Mouse (Mus musculus): ENCODE measurements around the gene D5Ertd579e. TPM values are rescaled to one million over a fixed set of nuclear protein-coding genes. Genes with fewer than 3 reads are reported as not detected.
A peak's percentile ranks its signal among the peaks of the same experiment; 100 is the strongest.

D5Ertd579e gene
- total RNA-seq, 2 experiments from 2014 or later = 86.4 to 98.1 TPM

GRCm38 (mm10) chr5:36717889-36718288, 22.1 kb upstream of the D5Ertd579e start:
- DNase-seq = peak; percentile 74
- no peak for TF ChIP-seq CTCF (IDR thresholded peaks at IDR 0.05)
- Histone ChIP-seq H3K4me3 (no peak overlapping the region), H3K27ac (peak overlapping the region; percentile 93)
- intact Hi-C loops (cut with DNase I) = no loop called here

GRCm38 (mm10) chr5:36716816-36717215, 21.0 kb upstream of the D5Ertd579e start:
- no peak for TF ChIP-seq CTCF (IDR thresholded peaks at IDR 0.05)
- intact Hi-C loops (cut with DNase I) = no loop called here
- no peak overlapping the region for H3K4me3 ChIP-seq
- peak overlapping the region; percentile 93 for H3K27ac ChIP-seq
- peak; percentile 16 for DNase-seq

GRCm38 (mm10) chr5:36714832-36715231, 19.0 kb upstream of the D5Ertd579e start:
- intact Hi-C loops (cut with DNase I) = loop anchor here (2.0 kb wide), 1 partner anchor 22 kb away; no protein-coding TSS in a partner anchor
- Histone ChIP-seq H3K27ac (peak overlapping the region; percentile 93), H3K4me3 (no peak overlapping the region)
- DNase-seq = no peak
- TF ChIP-seq CTCF (IDR thresholded peaks at IDR 0.05) = no peak

- TF ChIP-seq CTCF (IDR thresholded peaks at IDR 0.05) = no peak
- intact Hi-C loops (cut with DNase I) = loop anchor here (2.0 kb wide), 2 partner anchors 17 to 23 kb away; partner anchors contain the start of gene D5Ertd579e
- peak overlapping the region; percentile 93 for H3K27ac ChIP-seq
Measured at GRCm38 (mm10) chr5:36713693-36714092, 17.9 kb upstream of the D5Ertd579e start.

GRCm38 (mm10) chr5:36712553-36713534, 17.0 kb upstream of the D5Ertd579e start:
- no peak for TF ChIP-seq CTCF (IDR thresholded peaks at IDR 0.05)
- peak overlapping the region; percentile 67 for H3K4me3 ChIP-seq
- intact Hi-C loops (cut with DNase I) = loop anchor here (2.0 kb wide), 1 partner anchor 16 kb away; the partner anchor contains the start of gene D5Ertd579e

More at GRCm38 (mm10) chr5:36713693-36714092, 17.9 kb upstream of the D5Ertd579e start:
- DNase-seq = no peak
- H3K4me3 ChIP-seq = no peak overlapping the region

GRCm38 (mm10) chr5:36711863-36712262, 16.0 kb upstream of the D5Ertd579e start:
- no peak for DNase-seq
- TF ChIP-seq CTCF (IDR thresholded peaks at IDR 0.05) = no peak
- Histone ChIP-seq H3K27ac (peak overlapping the region; percentile 93), H3K4me3 (no peak overlapping the region; the same call in 1 of the 2 replicates)
- intact Hi-C loops (cut with DNase I) = loop anchor here (2.0 kb wide), 1 partner anchor 15 kb away; the partner anchor contains the start of gene D5Ertd579e

More at GRCm38 (mm10) chr5:36712553-36713534, 17.0 kb upstream of the D5Ertd579e start:
- H3K27ac ChIP-seq = peak overlapping the region; percentile 93
- DNase-seq = peak; percentile 96

- TF ChIP-seq CTCF (IDR thresholded peaks at IDR 0.05) = no peak
- intact Hi-C loops (cut with DNase I) = no loop called here
- no peak overlapping the region for H3K4me3 ChIP-seq
- H3K27ac ChIP-seq = no peak overlapping the region
- DNase-seq = no peak
Measured at GRCm38 (mm10) chr5:36705792-36706191, 10.0 kb upstream of the D5Ertd579e start.

GRCm38 (mm10) chr5:36705390-36705789, 9.6 kb upstream of the D5Ertd579e start:
- intact Hi-C loops (cut with DNase I) = no loop called here
- no peak for TF ChIP-seq CTCF (IDR thresholded peaks at IDR 0.05)
- Histone ChIP-seq H3K4me3 (no peak overlapping the region), H3K27ac (no peak overlapping the region)
- DNase-seq = no peak

GRCm38 (mm10) chr5:36704684-36705083, 8.9 kb upstream of the D5Ertd579e start:
- Histone ChIP-seq H3K27ac (no peak overlapping the region), H3K4me3 (no peak overlapping the region)
- TF ChIP-seq CTCF (IDR thresholded peaks at IDR 0.05) = no peak
- no peak for DNase-seq
- intact Hi-C loops (cut with DNase I) = no loop called here

GRCm38 (mm10) chr5:36700939-36701620, 5.3 kb upstream of the D5Ertd579e start:
- TF ChIP-seq CTCF (IDR thresholded peaks at IDR 0.05) = no peak
- no peak overlapping the region for H3K27ac ChIP-seq
- H3K4me3 ChIP-seq = no peak overlapping the region
- intact Hi-C loops (cut with DNase I) = no loop called here
- DNase-seq = no peak

- H3K4me3 ChIP-seq = no peak overlapping the region
- H3K27ac ChIP-seq = 0 out of 2 replicates have a peak overlapping the region, but pooled peaks have one; percentile 16
- no peak for TF ChIP-seq CTCF (IDR thresholded peaks at IDR 0.05)
- intact Hi-C loops (cut with DNase I) = loop anchor here (5.0 kb wide), 1 partner anchor 96 kb away; no protein-coding TSS in a partner anchor
- DNase-seq = no peak
Measured at GRCm38 (mm10) chr5:36698689-36699088, 2.9 kb upstream of the D5Ertd579e start.

- Histone ChIP-seq H3K27ac (0 out of 2 replicates have a peak overlapping the region, but pooled peaks have one; percentile 16), H3K4me3 (no peak overlapping the region)
- intact Hi-C loops (cut with DNase I) = loop anchor here (5.0 kb wide), 1 partner anchor 96 kb away; no protein-coding TSS in a partner anchor
- no peak for DNase-seq
- no peak for TF ChIP-seq CTCF (IDR thresholded peaks at IDR 0.05)
Measured at GRCm38 (mm10) chr5:36698067-36698670, 2.3 kb upstream of the D5Ertd579e start.
